Mouse (Mus musculus): Measurements from ENCODE around the gene Gsk3a.

Gene Gsk3a

DNA sequence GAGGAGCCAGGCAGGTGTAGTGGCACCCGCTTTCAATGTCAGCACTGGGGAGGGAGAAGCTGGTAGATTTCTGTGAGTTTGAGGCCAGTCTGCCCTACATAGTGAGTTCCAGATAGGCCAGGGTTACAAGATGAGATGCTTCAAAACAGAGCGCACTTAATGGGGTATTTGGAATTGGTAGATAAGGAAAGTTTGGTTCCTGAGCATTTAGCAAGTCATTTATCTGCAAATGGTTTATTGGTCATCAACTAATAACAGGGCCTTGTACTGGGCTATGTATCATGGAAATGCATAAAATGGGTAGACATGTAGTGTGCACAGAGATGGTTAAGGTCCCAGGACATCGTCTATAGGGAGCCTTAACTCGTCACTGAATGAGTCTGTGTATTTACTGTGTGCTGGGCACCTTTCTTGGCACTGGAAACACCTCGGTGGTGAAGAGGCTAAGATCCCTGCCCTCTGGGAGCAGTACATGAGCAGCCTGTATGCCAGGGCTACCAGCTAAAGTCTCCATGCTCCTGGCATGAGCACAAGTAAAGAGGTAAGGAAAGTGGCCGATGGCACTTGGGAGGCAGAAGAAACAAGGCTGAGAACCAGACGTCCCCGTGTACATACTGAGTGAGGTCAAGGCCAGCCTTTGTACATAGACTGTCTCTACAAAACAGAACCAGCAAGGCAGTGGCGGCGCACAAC, 15.2 kb downstream of the Gsk3a start:
- no peak for DNase-seq (ENCODE audit: low spot score in 2 of 2)

DNA sequence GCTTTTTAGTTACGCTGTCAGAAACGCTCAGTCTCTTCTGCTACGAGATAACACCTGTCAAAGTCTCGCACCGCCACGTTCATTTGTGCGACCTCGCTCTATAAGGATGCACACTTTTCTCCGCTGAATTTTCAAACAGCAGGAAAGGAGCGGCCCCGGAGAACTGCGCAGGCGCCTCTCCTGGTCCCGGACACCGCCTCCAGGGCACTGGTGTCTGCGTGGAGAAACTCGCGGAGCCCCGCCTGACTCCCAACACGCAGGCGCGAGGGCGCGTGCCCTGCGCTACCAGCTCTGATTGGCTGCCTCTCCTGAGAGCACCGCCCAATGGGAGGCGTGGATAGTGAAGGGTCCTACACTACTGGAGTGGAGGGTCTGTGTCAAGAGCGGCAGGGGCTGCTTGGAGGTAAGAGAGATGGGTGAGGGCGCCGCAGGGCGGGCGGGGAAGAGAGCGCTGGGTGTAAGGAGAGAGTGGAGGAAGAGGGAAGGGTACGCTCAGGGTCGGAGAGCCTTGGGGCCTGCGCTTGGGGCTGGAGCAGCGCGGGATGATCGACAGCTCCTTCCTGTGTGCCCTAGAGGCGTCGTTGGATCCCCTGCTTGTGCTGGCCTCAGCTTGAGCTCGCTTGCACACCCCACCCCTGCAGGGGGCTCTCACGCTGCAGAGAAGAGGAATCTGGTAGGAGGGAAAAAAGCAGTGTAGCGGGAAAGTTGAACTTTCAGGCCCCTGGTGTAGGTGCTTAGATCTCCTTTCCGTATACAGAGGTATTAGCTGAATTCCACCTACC, 16.4 kb downstream of the Gsk3a start, which contains the start of gene Zfp526:
Zfp526 (plus strand) TSS at position 324 of the 782 bp plus-strand sequence.
- DNase-seq (ENCODE audit: low spot score in 2 of 2): peak; percentile 97 to 98

DNA sequence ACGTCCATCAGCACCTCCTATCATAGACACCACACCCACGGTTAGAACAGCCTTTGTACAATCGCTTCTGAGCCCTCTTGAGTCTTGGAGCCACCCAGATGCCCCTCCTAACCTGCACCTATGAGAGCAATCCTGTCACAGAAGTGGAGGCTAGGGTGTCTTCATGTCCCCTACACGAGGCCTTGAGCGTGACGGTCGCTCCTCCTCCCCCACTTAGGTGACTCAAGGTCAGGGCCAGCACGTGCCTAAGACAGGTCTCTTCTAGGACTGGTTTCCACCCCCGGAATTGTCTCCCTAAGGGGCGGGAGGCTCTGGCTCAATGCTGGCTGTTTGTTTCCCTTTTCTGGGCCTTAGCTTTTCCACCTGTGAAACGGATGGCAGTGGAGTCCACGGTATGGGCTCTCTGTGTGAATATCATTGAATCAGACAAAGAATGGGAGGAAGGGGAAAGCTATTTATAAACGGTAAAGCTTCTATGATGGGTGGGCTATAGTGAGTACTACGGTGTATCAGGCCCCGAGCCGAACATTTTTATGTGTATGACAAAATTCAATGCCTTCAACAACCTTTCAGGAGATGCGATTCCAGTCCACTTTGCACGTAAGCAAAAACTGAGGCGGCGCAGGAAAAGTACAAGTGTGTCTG, 17.1 kb downstream of the Gsk3a start, which contains the start of gene Dedd2:
Dedd2 (minus strand) TSS at position 159 of the 645 bp plus-strand sequence.
- no peak for DNase-seq (ENCODE audit: low spot score in 2 of 2)

DNA sequence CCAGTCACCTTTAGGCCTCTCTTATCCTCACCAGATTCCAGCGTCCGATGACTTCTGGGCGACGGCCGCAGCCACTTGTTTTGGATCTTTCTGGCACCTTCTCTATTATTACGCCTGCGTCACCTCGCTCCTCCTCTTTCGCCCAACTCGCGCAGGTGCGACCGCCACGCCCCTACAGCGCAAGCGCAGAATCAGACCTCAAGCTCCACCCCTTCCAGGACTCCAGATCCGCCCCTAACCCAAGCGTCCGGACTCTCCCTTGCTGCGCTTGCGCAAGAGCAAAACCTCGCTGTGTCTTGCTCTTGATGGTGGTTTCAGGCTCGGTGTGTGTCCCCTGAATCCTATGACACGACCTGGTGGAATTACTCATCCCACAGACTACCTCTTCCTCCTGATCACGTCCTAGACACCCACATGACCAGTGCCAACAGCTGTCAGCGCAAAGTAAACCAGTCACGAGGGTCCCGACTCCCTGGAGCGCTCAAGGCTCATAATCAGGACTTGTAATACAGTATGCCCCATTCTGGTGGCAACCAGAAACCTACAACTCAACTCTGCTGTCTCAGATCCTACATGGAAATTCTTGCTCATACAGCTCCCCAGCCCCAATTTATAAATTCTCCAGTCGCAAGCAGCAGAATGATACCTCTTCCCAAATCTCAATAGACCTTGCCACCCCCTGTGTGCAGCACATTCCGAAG, 17.7 kb downstream of the Gsk3a start:
- DNase-seq (ENCODE audit: low spot score in 2 of 2): peak; percentile 92 to 95

DNA sequence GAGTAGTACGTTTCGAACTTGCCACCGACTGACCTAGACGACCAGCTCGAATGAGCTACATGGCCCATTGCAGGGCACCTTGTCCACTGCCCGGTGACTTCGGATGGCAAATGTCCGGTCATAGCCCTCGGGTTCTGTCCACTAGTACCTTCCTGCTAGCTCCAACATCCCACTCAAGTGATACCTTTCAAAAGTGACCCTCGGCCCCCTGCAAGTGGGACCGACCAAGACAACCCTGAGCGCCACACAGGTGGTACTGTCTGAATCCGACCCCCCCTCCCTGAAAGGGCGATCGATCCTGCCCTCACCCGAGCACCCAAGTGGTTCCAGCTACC, 18.3 kb downstream of the Gsk3a start:
- DNase-seq (ENCODE audit: low spot score in 2 of 2): peak in 1 of 2 experiments; percentile 47

DNA sequence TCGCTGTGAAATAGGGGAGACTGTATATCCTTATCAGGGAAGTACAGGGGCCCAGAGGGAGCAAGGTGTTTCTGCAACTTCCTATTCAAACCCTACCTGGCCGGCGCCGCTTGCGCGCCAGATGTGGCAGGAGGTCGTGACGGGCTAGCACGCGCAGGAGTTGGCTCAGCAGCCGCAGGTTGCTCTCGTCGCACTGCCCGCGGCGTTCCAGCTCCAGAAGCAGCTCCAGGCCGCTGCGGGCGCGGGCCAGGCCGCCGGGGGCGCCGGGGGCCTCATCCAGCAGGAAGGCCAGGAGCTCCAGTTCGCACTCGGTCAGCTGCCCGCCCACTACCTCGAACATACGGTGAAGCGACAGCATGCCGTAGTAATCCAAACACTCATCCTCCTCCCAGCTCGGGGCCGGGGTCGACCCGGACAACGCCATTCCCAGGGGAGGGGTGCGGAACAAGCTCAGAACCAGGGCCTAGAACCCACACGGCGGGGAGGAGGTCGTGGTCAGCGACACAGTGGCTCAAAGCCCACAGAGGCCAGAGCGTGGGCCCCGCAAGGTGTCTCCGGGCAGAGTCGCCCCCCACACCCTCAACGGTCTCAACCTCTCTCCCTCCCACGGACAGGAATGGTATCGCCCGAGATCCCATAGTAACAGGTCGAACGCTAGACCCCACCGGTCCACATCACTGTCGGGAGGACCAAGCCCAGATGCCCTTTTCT, 18.8 kb downstream of the Gsk3a start:
- peak in 1 of 2 experiments; percentile 26 for DNase-seq (ENCODE audit: low spot score in 2 of 2)

DNA sequence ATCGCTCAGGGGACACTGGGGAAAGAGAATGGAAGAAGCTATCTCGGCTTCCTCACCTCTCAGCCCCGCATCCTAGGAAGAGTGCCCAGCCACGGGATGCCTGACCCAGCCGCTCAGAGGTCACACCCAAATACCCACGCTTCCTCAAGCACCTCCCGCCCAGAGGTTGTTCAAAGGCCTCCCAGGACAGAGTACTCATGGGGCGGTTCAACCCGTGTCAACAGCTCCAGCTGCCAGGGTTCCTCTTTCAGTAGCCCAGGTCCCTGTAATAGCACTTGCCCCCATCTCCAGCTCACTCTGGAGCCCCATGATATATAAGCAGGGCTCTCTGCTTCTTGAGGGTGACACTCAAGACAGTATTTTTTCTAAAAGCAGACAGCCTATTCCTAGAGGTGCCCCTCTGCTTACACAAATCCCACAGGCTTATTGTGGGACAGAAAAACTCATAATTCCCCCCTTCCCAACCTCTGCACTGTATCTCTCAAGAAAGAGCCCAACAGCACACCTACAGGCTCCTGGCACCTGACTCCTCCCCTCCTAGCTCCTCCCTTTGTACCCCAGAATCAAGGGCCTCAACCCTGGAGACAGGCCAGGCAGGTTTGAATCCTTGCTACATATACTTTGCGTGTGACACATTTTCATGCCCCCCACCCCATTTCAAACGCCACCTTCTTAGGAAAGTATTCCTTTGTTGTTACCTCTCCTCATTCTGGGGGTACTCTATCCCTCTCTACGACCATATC, 19.8 kb downstream of the Gsk3a start:
- no peak for DNase-seq (ENCODE audit: low spot score in 2 of 2)

DNA sequence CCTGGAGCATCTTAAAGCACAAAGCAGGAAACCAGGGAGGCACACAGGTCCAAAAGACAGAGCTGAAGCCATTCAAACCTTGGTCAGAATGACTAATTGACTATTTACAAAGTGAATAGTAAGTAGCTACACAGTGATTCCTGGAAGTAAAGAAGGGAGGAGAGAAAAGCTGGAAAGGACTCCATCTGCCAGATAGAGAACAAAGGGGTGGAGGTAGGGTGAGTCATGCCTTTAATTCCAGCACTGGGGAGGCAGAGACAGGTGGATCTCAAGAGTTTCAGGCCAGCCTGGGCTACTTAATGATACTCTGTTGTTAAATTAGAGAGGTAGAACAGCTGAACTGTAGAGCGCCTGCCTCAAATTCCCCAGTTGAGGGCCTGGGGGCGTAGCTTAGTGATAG, 23.5 kb downstream of the Gsk3a start:
- no peak for DNase-seq (ENCODE audit: low spot score in 2 of 2)

DNA sequence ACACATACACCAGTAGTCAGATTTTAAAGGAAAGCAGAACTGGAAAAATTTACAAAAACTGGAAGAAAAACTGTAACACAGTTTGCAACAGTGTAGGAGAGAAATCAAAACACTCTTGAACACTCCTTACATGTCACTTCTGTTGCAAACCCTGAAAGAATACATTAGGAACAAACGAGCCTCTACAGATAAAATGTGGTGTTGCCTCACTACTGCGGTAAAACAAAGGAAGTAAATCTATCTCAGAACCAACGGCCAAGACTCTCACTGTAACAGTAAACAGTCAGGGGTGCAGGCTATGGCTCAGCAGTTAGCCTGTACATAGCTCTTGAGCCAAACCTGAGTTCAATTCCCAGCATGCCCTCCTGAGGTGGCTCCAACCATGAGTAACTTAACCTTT, 24.6 kb downstream of the Gsk3a start:
- DNase-seq (ENCODE audit: low spot score in 2 of 2): no peak

DNA sequence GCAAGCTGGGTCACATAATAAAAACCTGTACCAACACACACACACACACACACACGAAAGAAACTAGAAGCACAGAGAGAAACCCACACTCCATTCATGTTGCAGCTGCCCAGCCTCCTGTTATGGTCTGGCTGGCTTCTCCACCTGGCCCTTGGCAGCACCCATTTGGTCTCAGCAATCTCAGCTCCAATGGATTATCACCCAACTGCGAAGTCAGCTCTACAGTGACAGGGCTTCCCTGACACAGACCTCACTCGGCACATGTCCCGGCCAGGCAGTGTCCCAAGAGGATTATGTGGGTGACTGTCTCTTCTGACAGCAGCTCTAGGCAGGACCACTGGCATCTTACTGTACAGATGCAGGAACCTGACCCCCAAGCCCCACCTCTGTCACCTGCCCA, 27.2 kb downstream of the Gsk3a start:
- DNase-seq (ENCODE audit: low spot score in 2 of 2): no peak

DNA sequence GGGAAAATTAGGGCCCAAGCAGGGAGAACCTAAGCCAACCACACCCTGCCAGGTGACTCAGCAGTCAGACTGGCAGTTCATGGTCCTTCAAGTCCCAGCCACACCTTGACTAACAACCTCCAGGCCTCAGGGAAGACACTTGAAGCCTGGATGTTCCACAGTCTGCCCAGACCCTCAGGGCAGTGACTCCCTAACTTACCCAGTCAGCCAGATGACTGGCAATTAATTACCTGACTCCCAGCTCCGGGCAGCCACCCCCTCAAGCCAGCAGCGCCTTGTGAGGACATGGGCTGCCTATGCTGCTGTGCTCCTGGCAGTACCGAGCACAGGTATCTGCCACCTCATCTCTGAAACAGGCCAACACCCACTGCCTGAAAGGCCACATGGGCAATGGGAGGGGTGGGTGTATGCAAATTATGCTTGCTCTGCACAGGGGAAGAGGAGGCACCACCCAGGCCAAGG, 28.5 kb downstream of the Gsk3a start:
- DNase-seq (ENCODE audit: low spot score in 2 of 2): no peak

DNA sequence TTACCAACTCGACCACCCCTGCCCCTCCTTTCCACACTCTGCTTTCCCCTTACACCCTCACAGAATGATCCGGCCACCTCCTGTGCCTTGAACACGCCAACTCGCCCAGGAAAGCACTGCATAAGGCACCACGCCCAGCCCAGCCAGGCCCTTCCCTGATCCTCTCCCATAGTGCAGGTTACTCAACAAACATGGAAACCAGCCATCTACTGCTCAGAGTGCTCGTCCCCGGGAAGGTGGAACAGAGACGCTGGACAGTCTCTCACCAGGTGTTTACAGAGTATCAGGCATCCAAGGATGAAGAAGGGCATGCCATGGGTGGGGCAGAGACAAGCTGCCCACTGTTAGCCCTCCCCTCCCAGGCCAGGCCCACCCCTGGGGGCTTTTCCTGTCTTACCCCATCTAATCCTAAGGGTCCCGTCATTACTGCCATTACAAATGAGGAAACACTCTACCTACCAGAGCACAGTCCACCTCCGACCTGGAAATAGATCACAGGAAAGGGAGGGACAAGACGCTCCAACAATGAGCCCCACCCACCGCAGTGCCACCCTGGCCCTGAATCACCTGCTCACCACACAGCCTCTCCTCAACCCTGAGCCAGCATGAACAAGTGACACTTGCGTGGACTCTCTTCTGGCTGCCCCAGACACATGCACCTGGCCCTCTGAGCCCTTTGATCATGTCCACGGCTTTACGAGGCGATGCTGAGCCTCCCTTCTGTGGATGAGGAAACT, 31.4 kb downstream of the Gsk3a start:
- DNase-seq (ENCODE audit: low spot score in 2 of 2): no peak

DNA sequence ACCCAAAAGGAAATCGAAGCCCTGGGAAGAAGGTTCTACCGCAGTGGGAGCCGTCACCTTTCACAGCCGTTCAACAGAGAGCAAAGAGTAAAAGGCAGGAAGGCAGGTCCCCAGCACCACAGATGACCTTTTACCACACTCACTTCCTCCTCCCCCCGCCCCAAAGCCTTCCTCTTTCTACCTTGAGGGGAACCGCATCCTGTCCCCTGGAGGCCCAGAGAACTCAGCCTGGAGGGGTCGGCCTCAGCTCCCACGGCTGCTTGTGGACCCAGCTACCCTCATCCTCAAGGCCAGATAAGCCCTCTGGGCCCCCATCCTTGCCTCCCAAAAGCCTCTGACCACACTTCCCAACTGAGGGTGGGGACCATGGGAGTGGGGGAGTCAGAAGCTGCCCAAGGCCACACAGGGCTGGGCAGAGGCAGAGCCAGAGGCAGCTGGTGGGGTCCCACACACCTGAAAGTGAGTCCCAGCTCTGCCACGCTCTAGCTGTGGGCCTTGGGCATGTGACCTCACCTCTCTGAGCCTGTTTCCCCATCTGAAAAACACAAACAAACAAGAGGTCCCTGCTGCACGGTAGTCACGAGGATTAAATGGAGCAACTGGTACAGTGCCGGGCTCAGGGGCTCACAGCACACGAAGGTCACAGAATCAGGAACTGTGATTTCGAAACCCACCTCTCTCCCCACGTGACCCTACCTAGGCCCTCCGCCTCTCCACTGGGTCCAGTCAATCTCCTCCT, 32.1 kb downstream of the Gsk3a start:
- no peak for DNase-seq (ENCODE audit: low spot score in 2 of 2)

DNA sequence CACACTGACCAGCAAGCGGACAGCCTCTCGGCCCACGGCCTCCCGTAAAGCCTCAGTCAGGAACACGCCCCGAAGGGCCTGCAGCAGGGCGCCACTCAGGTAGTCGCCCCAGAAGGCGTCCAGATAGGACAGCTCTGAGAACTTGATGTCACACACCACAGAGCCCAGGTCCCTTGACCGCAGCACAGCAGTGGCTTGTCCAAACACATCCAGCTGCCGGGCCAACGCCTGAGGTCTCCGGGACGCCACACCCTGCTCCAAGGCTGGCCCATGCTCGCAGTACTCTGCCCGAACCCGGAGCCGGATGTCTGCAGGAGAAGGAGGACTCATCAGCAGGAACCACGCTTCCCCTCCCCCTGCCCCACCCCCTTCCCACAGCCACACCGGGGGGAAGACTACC, 34.0 kb downstream of the Gsk3a start:
- no peak for DNase-seq (ENCODE audit: low spot score in 2 of 2)

DNA sequence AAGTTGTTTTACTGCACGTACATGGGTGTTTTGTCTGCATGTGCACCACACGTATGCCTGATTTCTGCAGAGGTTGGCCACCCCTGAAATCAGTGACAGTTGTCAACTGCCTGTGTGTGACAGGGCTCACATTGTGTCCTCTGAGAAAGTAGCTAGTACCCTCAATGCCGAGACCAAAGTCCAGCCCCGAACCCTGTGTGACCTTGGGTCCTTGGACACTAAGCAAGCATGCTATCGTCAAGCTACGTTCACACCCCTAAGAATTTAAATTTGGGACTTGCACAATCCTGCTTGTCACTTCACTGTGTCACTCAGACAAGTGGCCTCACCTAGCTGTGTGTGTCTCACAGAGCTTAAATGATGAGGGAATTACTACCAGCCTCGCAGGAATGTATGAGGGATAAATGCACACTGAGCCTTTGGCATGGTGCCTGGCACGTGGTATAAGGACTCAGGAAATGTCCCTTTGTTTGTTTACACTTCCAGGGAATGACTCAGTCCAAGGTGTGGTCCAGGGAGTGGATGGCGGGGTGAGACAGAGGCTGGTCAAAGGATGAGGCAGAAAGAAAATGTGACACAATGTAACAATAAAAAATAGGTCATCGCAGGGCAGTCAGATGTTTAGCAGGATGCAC, 40.1 kb downstream of the Gsk3a start:
- no peak for DNase-seq (ENCODE audit: low spot score in 2 of 2)

DNA sequence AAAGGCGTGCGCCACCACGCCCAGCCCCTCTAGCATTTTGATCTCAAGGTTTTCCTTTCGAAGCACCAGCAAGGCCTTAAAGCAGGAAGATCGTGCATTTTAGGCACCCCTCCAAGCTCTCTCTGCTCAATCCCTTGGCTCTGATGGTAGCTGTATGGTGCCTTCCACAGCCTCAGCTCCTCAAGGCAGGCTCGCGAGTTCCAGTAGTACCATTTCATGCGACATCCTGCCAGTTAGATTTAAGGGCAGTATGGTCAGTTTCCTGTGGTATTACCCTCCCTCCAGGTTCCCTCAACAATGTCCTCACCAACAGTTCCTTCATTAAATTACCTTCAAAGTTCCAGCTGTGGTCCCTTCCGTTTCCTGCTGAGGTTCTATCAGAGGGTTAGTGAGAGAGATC, 41.5 kb downstream of the Gsk3a start:
- DNase-seq (ENCODE audit: low spot score in 2 of 2): no peak

DNA sequence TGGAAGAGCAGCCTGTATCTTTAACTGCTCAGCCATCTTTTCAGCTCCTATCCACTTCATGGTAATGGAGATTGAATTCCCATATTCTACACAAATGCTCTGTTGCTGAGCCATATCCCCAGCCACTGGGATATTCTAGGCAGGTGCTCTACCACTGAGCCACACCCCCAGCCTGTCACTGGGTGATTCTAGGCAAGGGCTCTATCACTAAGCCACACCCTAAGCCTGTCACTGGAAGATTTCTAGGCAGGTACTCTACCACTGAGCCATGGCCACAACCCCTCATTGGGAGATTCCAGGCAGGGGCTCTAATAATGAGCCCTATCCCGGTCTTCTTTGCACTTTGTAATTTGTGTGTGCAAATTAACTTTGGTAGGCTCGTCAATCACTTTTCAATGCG, 42.5 kb downstream of the Gsk3a start:
- no peak for DNase-seq (ENCODE audit: low spot score in 2 of 2)

DNA sequence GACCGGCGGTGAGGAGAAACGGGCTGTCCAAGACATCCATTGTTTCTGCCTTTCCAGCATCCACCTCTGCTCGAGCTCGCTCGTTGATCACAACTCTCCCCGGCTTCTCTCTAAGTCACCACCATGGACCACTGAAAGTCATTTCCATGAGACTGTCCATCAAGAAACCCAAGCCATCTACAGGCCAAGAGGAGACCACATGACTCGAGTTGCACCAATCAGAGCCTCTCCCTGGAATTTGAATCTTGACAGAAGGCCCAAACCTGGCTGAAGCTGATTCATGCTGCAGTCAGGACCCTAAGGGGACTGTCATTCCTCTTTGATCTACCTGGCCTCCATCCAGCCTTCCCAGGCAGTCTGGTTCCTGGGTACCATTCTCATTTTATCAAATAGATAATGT, 45.5 kb downstream of the Gsk3a start:
- no peak for DNase-seq (ENCODE audit: low spot score in 2 of 2)

DNA sequence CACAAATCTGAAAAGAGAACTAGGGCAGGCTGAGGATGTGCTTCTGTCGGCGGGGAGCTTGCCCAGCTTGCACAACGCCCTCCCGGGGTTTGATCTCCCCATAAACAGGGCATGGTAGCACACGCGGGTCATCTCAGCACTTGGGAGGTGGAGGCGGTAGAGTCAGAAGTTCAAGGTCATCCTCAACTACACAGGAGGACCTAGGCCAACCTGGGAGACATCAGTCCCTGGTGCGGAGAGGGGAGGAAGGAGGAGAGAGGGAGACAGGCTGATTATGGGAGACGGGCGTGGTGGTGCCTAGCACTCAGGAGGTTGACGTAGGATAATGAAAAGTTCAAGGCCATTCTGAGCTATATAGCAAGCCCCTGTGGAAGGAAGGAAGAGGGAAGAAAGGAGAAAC, 46.8 kb downstream of the Gsk3a start:
- DNase-seq (ENCODE audit: low spot score in 2 of 2): no peak
